ENCODE assay signal across 7 mouse cellular contexts in genomic region chr6:88903708-88904107, GRCm38 (mm10). TPM values are rescaled to one million over a fixed set of nuclear protein-coding genes. Genes with fewer than 3 reads are reported as not detected.
DNase-seq lines count a peak whose midpoint lies in the region; ATAC-seq and TF ChIP-seq lines count a peak whose summit lies in the region.

No protein-coding gene starts in this region.

- H3K36me3 ChIP-seq in forebrain, embryonic 13.5 days (ENCODE audit: poor library complexity, severe bottlenecking), result no peaks in the 10 kb centered on the region; the same call in 1 of the 2 replicates
- H3K36me3 ChIP-seq in limb, embryonic 14.5 days (ENCODE audit: control insufficient read depth, insufficient read depth, low read length), result peaks cover 11% of the 10 kb centered on the region; the same call in 1 of the 2 replicates
- peaks cover 2% of the 10 kb centered on the region; the same call in 1 of the 2 replicates for H3K36me3 ChIP-seq in small intestine, adult 2 months (ENCODE audit: control insufficient read depth, insufficient read depth, low read length)

- no peaks in the 10 kb centered on the region for H3K27me3 ChIP-seq in forebrain, embryonic 13.5 days
- H3K27me3 ChIP-seq in limb, embryonic 14.5 days (ENCODE audit: control insufficient read depth, insufficient read depth, low read length), result no peaks in the 10 kb centered on the region
- no peaks in the 10 kb centered on the region for H3K27me3 ChIP-seq in small intestine, adult 2 months (ENCODE audit: control insufficient read depth, insufficient read depth, low read length)

- H3K4me2 ChIP-seq in forebrain, embryonic 13.5 days, result peak overlapping the region; percentile 95
- H3K4me2 ChIP-seq in limb, embryonic 14.5 days (replicated peaks; ENCODE audit: low read depth, low read length, severe bottlenecking), result peak overlapping the region; percentile 94

- WGBS in forebrain, embryonic 13.5 days, result 82% methylated on average over 5 of the region's 5 CpGs
- WGBS in limb, embryonic 14.5 days, result 73% methylated on average over 5 of the region's 5 CpGs
- whole genome bisulfite sequencing in small intestine, adult 2 months, result 44% methylated on average over 5 of the region's 5 CpGs

- TF ChIP-seq CTCF in layer of hippocampus, adult 2 months (conservative IDR thresholded peaks at IDR 0.05), result no peak
- TF ChIP-seq CTCF in small intestine, adult 2 months (IDR thresholded peaks at IDR 0.05; ENCODE audit: extremely low read depth, insufficient read length, insufficient replicate concordance, low read depth, low read length), result no peak

- TF ChIP-seq POLR2A in limb, embryonic 14.5 days (IDR thresholded peaks at IDR 0.05; ENCODE audit: borderline replicate concordance, extremely low read depth, insufficient read depth, insufficient read length), result no peak
- TF ChIP-seq POLR2A in small intestine, adult 2 months (IDR thresholded peaks at IDR 0.05; ENCODE audit: low read depth, low read length), result no peak

- H3K4me3 ChIP-seq in layer of hippocampus, adult 2 months, result peak overlapping the region; percentile 98; the same call in 1 of the 2 replicates
- H3K4me3 ChIP-seq in forebrain, embryonic 13.5 days, result 0 out of 2 replicates have a peak overlapping the region, but pooled peaks have one; percentile 83
- H3K4me3 ChIP-seq in limb, embryonic 14.5 days (replicated peaks; ENCODE audit: low read length), result peak overlapping the region; percentile 81
- peak overlapping the region; percentile 31 for H3K4me3 ChIP-seq in small intestine, adult 2 months (ENCODE audit: low read depth, low read length)

- H3K27ac ChIP-seq in layer of hippocampus, adult 2 months, result no peak overlapping the region
- no peak overlapping the region for H3K27ac ChIP-seq in forebrain, embryonic 13.5 days
- H3K27ac ChIP-seq in limb, embryonic 14.5 days (replicated peaks; ENCODE audit: low read depth, low read length), result no peak overlapping the region
- H3K27ac ChIP-seq in small intestine, adult 2 months (ENCODE audit: insufficient read depth, low read depth, low read length), result no peak overlapping the region; the same call in 1 of the 2 replicates

- ATAC-seq in forebrain, embryonic 13.5 days, result no peak
- ATAC-seq in limb, embryonic 14.5 days (ENCODE audit: low FRiP score, low read depth), result no peak

- DNase-seq in layer of hippocampus, adult 2 months (ENCODE audit: low spot score in 2 of 2), result no peak
- DNase-seq in layer of hippocampus, postnatal 10 days (ENCODE audit: low spot score in 2 of 2), result no peak
- DNase-seq in limb, embryonic 14.5 days (ENCODE audit: low spot score), result no peak
- DNase-seq in thymus, postnatal 14 days, result no peak
- DNase-seq in left cerebral cortex, adult 8-10 months (ENCODE audit: low spot score in 2 of 2), result no peak

- no peaks in the 10 kb centered on the region for H3K9me3 ChIP-seq in forebrain, embryonic 13.5 days (replicated peaks)
- H3K9me3 ChIP-seq in limb, embryonic 14.5 days (ENCODE audit: control insufficient read depth, low read length), result no peaks in the 10 kb centered on the region

- H3K4me1 ChIP-seq in forebrain, embryonic 13.5 days, result peaks cover 36% of the 10 kb centered on the region
- H3K4me1 ChIP-seq in limb, embryonic 14.5 days (ENCODE audit: control insufficient read depth, insufficient read depth, low read length), result peaks cover 22% of the 10 kb centered on the region
- peaks cover 24% of the 10 kb centered on the region for H3K4me1 ChIP-seq in small intestine, adult 2 months (ENCODE audit: control insufficient read depth, insufficient read depth, insufficient read length, low read length)

- peak overlapping the region; percentile 85; the same call in 1 of the 2 replicates for H3K9ac ChIP-seq in forebrain, embryonic 13.5 days
- H3K9ac ChIP-seq in limb, embryonic 14.5 days (ENCODE audit: low read depth, low read length, severe bottlenecking), result 0 out of 2 replicates have a peak overlapping the region, but pooled peaks have one; percentile 87

RNA-seq across cellular contexts. Expression of gene Tpra1, which starts 1.7 kb away (rescaled TPM):
- 10 to 100 TPM; 48.6 to 51.1 TPM for total RNA-seq in layer of hippocampus, adult 2 months (2021)
- total RNA-seq in layer of hippocampus, postnatal 10 days (2021), result 10 to 100 TPM; 38.8 to 47.5 TPM
- 45.4 and 53.9 TPM in 2 replicates for polyA plus RNA-seq in forebrain, embryonic 13.5 days (2015; fragmentation: Nextera tagmentation; extraction: Ambion mirVana)
- polyA plus RNA-seq in limb, embryonic 14.5 days (2012; rRNA removed), result 141 and 190 TPM in 2 replicates
- polyA plus RNA-seq in limb, embryonic 14.5 days (2014; fragmentation: Nextera tagmentation; extraction: Ambion mirVana), result 62.2 and 65.7 TPM in 2 replicates
- 74.9 and 156 TPM in 2 replicates for polyA plus RNA-seq in small intestine, adult 2 months (2012; rRNA removed)
- 10 to 100 TPM; 43.9 to 53.4 (median 47.6) TPM for total RNA-seq in left cerebral cortex, adult 8-10 months (2022)

RNA-seq across cellular contexts. Expression of gene Mcm2, which starts 5.1 kb away (rescaled TPM):
- 1 to 10 TPM; 5.7 to 7.4 TPM for total RNA-seq in layer of hippocampus, adult 2 months (2021)
- total RNA-seq in layer of hippocampus, postnatal 10 days (2021), result 1 to 10 TPM; 9.7 TPM
- polyA plus RNA-seq in forebrain, embryonic 13.5 days (2015; fragmentation: Nextera tagmentation; extraction: Ambion mirVana), result 133 and 157 TPM in 2 replicates
- 107 and 122 TPM in 2 replicates for polyA plus RNA-seq in limb, embryonic 14.5 days (2012; rRNA removed)
- polyA plus RNA-seq in limb, embryonic 14.5 days (2014; fragmentation: Nextera tagmentation; extraction: Ambion mirVana), result 108 and 111 TPM in 2 replicates
- polyA plus RNA-seq in small intestine, adult 2 months (2012; rRNA removed), result 7.9 and 14.5 TPM in 2 replicates
- 1 to 10 TPM; 4.0 to 9.0 (median 4.6) TPM for total RNA-seq in left cerebral cortex, adult 8-10 months (2022)

RNA-seq across cellular contexts. Expression of gene Podxl2, which starts 28.9 kb away (rescaled TPM):
- 100 to 1,000 TPM; 160 to 165 TPM for total RNA-seq in layer of hippocampus, adult 2 months (2021)
- 100 to 1,000 TPM; 308 to 330 TPM for total RNA-seq in layer of hippocampus, postnatal 10 days (2021)
- polyA plus RNA-seq in forebrain, embryonic 13.5 days (2015; fragmentation: Nextera tagmentation; extraction: Ambion mirVana), result 355 and 357 TPM in 2 replicates
- 192 and 242 TPM in 2 replicates for polyA plus RNA-seq in limb, embryonic 14.5 days (2012; rRNA removed)
- 96.2 and 97.2 TPM in 2 replicates for polyA plus RNA-seq in limb, embryonic 14.5 days (2014; fragmentation: Nextera tagmentation; extraction: Ambion mirVana)
- polyA plus RNA-seq in small intestine, adult 2 months (2012; rRNA removed), result 13.6 and 22.1 TPM in 2 replicates
- total RNA-seq in left cerebral cortex, adult 8-10 months (2022), result 100 to 1,000 TPM; 190 to 207 (median 195) TPM

Comparison
In these comparisons a context has a peak if more than half of its experiments do, and no peak if none do; other contexts are left out.
1. H3K4me3 ChIP-seq: peak in every context shown above with its lines; median percentile 98 in layer of hippocampus, adult 2 months; 83 in forebrain, embryonic 13.5 days; 81 in limb, embryonic 14.5 days; 31 in small intestine, adult 2 months.